Mouse (Mus musculus): Measurements from ENCODE around the gene Hhat. TPM values are rescaled to one million over a fixed set of nuclear protein-coding genes. Genes with fewer than 3 reads are reported as not detected.
A peak's percentile ranks its signal among the peaks of the same experiment; 100 is the strongest.

The Hhat gene
- total RNA-seq, 2 experiments from 2014 or later: 1.2 to 2.2 TPM

- DNase-seq (ENCODE audit: low spot score in 2 of 2): no peak
- intact Hi-C loops (cut with DNase I): loop anchor here (5.0 kb wide), 1 partner anchor 113 kb away; no protein-coding TSS in a partner anchor
Measured at GRCm38 (mm10) chr1:192599746-192600145, 171.3 kb downstream of the Hhat start.

- peak; percentile 90 to 95 for DNase-seq (ENCODE audit: low spot score in 2 of 2)
- intact Hi-C loops (cut with DNase I): loop anchor here (1.0 to 5.0 kb wide), 2 partner anchors 114 to 408 kb away; partner anchors contain the start of gene Kcnh1
Measured at GRCm38 (mm10) chr1:192598380-192598779, 172.6 kb downstream of the Hhat start.

GRCm38 (mm10) chr1:192595426-192595825 is 175.6 kb downstream of the Hhat start:
- intact Hi-C loops (cut with DNase I): loop anchor here (5.0 kb wide), 1 partner anchor 117 kb away; no protein-coding TSS in a partner anchor
- peak in 1 of 2 experiments; percentile 56 for DNase-seq (ENCODE audit: low spot score in 2 of 2)

- DNase-seq (ENCODE audit: low spot score in 2 of 2): no peak
- intact Hi-C loops (cut with DNase I): no loop called here
Measured at GRCm38 (mm10) chr1:192593492-192593891, 177.5 kb downstream of the Hhat start.

- intact Hi-C loops (cut with DNase I): loop anchor here (1.0 to 10.0 kb wide), 7 partner anchors 29 to 320 kb away; no protein-coding TSS in a partner anchor
- DNase-seq (ENCODE audit: low spot score in 2 of 2): peak; percentile 82 to 97
Measured at GRCm38 (mm10) chr1:192587451-192587850, 183.6 kb downstream of the Hhat start.

- intact Hi-C loops (cut with DNase I): loop anchor here (5.0 to 10.0 kb wide), 3 partner anchors 140 to 318 kb away; no protein-coding TSS in a partner anchor
- DNase-seq (ENCODE audit: low spot score in 2 of 2): no peak
Measured at GRCm38 (mm10) chr1:192585289-192585688, 185.7 kb downstream of the Hhat start.

- peak in 1 of 2 experiments; percentile 71 for DNase-seq (ENCODE audit: low spot score in 2 of 2)
- intact Hi-C loops (cut with DNase I): loop anchor here (10.0 kb wide), 1 partner anchor 138 kb away; no protein-coding TSS in a partner anchor
Measured at GRCm38 (mm10) chr1:192582921-192583320, 188.1 kb downstream of the Hhat start.

GRCm38 (mm10) chr1:192564691-192565090 is 206.3 kb downstream of the Hhat start:
- DNase-seq (ENCODE audit: low spot score in 2 of 2): no peak
- intact Hi-C loops (cut with DNase I): no loop called here

- intact Hi-C loops (cut with DNase I): loop anchor here (2.0 kb wide), 1 partner anchor 27 kb away; no protein-coding TSS in a partner anchor
- DNase-seq (ENCODE audit: low spot score in 2 of 2): no peak
Measured at GRCm38 (mm10) chr1:192559341-192559740, 211.7 kb downstream of the Hhat start.

- intact Hi-C loops (cut with DNase I): loop anchor here (2.0 kb wide), 1 partner anchor 29 kb away; no protein-coding TSS in a partner anchor
- peak in 1 of 2 experiments; percentile 47 for DNase-seq (ENCODE audit: low spot score in 2 of 2)
Measured at GRCm38 (mm10) chr1:192557978-192558594, 212.9 kb downstream of the Hhat start.

- intact Hi-C loops (cut with DNase I): no loop called here
Measured at GRCm38 (mm10) chr1:192555516-192555915, 215.5 kb downstream of the Hhat start.

GRCm38 (mm10) chr1:192550561-192550960 is 220.5 kb downstream of the Hhat start:
- intact Hi-C loops (cut with DNase I): no loop called here
- DNase-seq (ENCODE audit: low spot score in 2 of 2): no peak

More at GRCm38 (mm10) chr1:192555516-192555915, 215.5 kb downstream of the Hhat start:
- peak; percentile 38 to 83 for DNase-seq (ENCODE audit: low spot score in 2 of 2)

GRCm38 (mm10) chr1:192546843-192547242 is 224.2 kb downstream of the Hhat start:
- DNase-seq (ENCODE audit: low spot score in 2 of 2): no peak
- intact Hi-C loops (cut with DNase I): no loop called here

GRCm38 (mm10) chr1:192544901-192545300 is 226.1 kb downstream of the Hhat start:
- intact Hi-C loops (cut with DNase I): no loop called here
- no peak for DNase-seq (ENCODE audit: low spot score in 2 of 2)

GRCm38 (mm10) chr1:192544091-192544490 is 226.9 kb downstream of the Hhat start:
- intact Hi-C loops (cut with DNase I): no loop called here
- DNase-seq (ENCODE audit: low spot score in 2 of 2): no peak

GRCm38 (mm10) chr1:192543686-192544085 is 227.3 kb downstream of the Hhat start:
- DNase-seq (ENCODE audit: low spot score in 2 of 2): no peak
- intact Hi-C loops (cut with DNase I): no loop called here

- intact Hi-C loops (cut with DNase I): no loop called here
- DNase-seq (ENCODE audit: low spot score in 2 of 2): no peak
Measured at GRCm38 (mm10) chr1:192542093-192542492, 228.9 kb downstream of the Hhat start.

- no peak for DNase-seq (ENCODE audit: low spot score in 2 of 2)
- intact Hi-C loops (cut with DNase I): no loop called here
Measured at GRCm38 (mm10) chr1:192537169-192537568, 233.9 kb downstream of the Hhat start.

- intact Hi-C loops (cut with DNase I): no loop called here
Measured at GRCm38 (mm10) chr1:192536440-192536839, 234.6 kb downstream of the Hhat start.

GRCm38 (mm10) chr1:192533016-192533415 is 238.0 kb downstream of the Hhat start:
- DNase-seq (ENCODE audit: low spot score in 2 of 2): no peak
- intact Hi-C loops (cut with DNase I): no loop called here

More at GRCm38 (mm10) chr1:192536440-192536839, 234.6 kb downstream of the Hhat start:
- no peak for DNase-seq (ENCODE audit: low spot score in 2 of 2)

GRCm38 (mm10) chr1:192532212-192532611 is 238.8 kb downstream of the Hhat start:
- no peak for DNase-seq (ENCODE audit: low spot score in 2 of 2)
- intact Hi-C loops (cut with DNase I): no loop called here

Measured in left cerebral cortex, postnatal 25 days (tissue).